Mouse (Mus musculus) embryonic facial prominence, embryonic 10.5 days (tissue): ENCODE data around the gene Pbx4. TPM values are rescaled to one million over a fixed set of nuclear protein-coding genes. Genes with fewer than 3 reads are reported as not detected.
A peak's percentile ranks its signal among the peaks of the same experiment; 100 is the strongest.

Experiments
- DNase-seq: peaks from one replicate; pipeline ENCODE4 v3.0.0-alpha.2; 2017; ENCODE audit warnings: low spot score
- H3K27ac ChIP-seq: fragments of 300-500 bp; sonication (generic); replicated peaks from 2 replicates; pipeline ENCODE4 v1.5.1; 2016; ENCODE audit warnings: mild to moderate bottlenecking
- H3K27me3 ChIP-seq: fragments of 300-500 bp; sonication (generic); replicated peaks from 2 replicates; pipeline ENCODE4 v1.6.1; 2016; ENCODE audit warnings: low read depth, mild to moderate bottlenecking; ENCODE audit not compliant: poor library complexity, severe bottlenecking
- H3K36me3 ChIP-seq: fragments of 300-500 bp; sonication (generic); replicated peaks from 2 replicates; pipeline ENCODE4 v1.6.1; 2016; ENCODE audit warnings: mild to moderate bottlenecking, moderate library complexity
- H3K4me1 ChIP-seq: fragments of 300-500 bp; sonication (generic); 2 replicates; pipeline ENCODE4 v1.6.1; 2016
- H3K4me3 ChIP-seq: fragments of 300-500 bp; sonication (generic); 2 replicates; pipeline ENCODE4 v1.5.1; 2016; ENCODE audit warnings: mild to moderate bottlenecking, moderate library complexity
- H3K9me3 ChIP-seq: fragments of 300-500 bp; sonication (generic); 2 replicates; pipeline ENCODE4 v1.6.1; 2016; ENCODE audit warnings: mild to moderate bottlenecking
- WGBS: fragments of 180-500 bp; shearing (Covaris S2); methylation state at CpG from one replicate; pipeline ENCODE4 v1.1.7; 2016; 5-methylcytosine and 5-hydroxymethylcytosine counted together
- polyA plus RNA-seq: library from polyadenylated mRNA; unstranded; fragments of >200 nt; fragmentation: Nextera tagmentation; extraction: Ambion mirVana; gene quantifications from 2 replicates; pipeline ENCODE4 v1.2.1, GENCODE M21; 2016

The Pbx4 gene
- polyA plus RNA-seq, 1 experiment from 2014 or later: 17.1 TPM

- H3K27me3 ChIP-seq: peaks cover 20% of the 10 kb centered on the region
- H3K9me3 ChIP-seq: no peaks in the 10 kb centered on the region
- peaks cover 80% of the 10 kb centered on the region for H3K36me3 ChIP-seq
- 72% methylated on average over 4 of the region's 4 CpGs for WGBS
- peaks cover 50% of the 10 kb centered on the region for H3K4me1 ChIP-seq
- DNase-seq: no peak
- no peak overlapping the region for H3K27ac ChIP-seq
- H3K4me3 ChIP-seq: no peak overlapping the region
Measured at GRCm38 (mm10) chr8:69895772-69896451, 63.6 kb downstream of the Pbx4 start.

GRCm38 (mm10) chr8:69897857-69898256 is 65.6 kb downstream of the Pbx4 start:
- Histone ChIP-seq H3K27me3 (0 out of 2 replicates have a peak, but pooled peaks cover under 1% of the 10 kb centered on the region), H3K27ac (no peak overlapping the region), H3K9me3 (no peaks in the 10 kb centered on the region), H3K36me3 (peaks cover 69% of the 10 kb centered on the region), H3K4me1 (peaks cover 57% of the 10 kb centered on the region), H3K4me3 (no peak overlapping the region)
- no peak for DNase-seq
- WGBS: 87% methylated on average over 6 of the region's 6 CpGs

GRCm38 (mm10) chr8:69899876-69900275 is 67.6 kb downstream of the Pbx4 start:
- peaks cover 49% of the 10 kb centered on the region for H3K36me3 ChIP-seq
- peaks cover 56% of the 10 kb centered on the region for H3K4me1 ChIP-seq
- no peak overlapping the region for H3K27ac ChIP-seq
- peak overlapping the region; percentile 72; the same call in 1 of the 2 replicates for H3K4me3 ChIP-seq
- no peak for DNase-seq
- H3K27me3 ChIP-seq: no peaks in the 10 kb centered on the region
- WGBS: 90% methylated on average over 2 of the region's 2 CpGs
- no peaks in the 10 kb centered on the region for H3K9me3 ChIP-seq

- peak overlapping the region; percentile 96 for H3K27ac ChIP-seq
- DNase-seq: peak; percentile 10
- no peaks in the 10 kb centered on the region for H3K9me3 ChIP-seq
- H3K4me1 ChIP-seq: peaks cover 48% of the 10 kb centered on the region
- WGBS: 22% methylated on average over 12 of the region's 12 CpGs
- peak overlapping the region; percentile 72 for H3K4me3 ChIP-seq
- H3K36me3 ChIP-seq: peaks cover 38% of the 10 kb centered on the region
- H3K27me3 ChIP-seq: no peaks in the 10 kb centered on the region
Measured at GRCm38 (mm10) chr8:69900895-69901451, 68.7 kb downstream of the Pbx4 start.

GRCm38 (mm10) chr8:69901484-69902162 is 69.3 kb downstream of the Pbx4 start:
- peak overlapping the region; percentile 96 for H3K27ac ChIP-seq
- H3K4me3 ChIP-seq: peak overlapping the region; percentile 72
- peak; percentile 98 for DNase-seq
- peaks cover 48% of the 10 kb centered on the region for H3K4me1 ChIP-seq
- H3K27me3 ChIP-seq: no peaks in the 10 kb centered on the region
- H3K36me3 ChIP-seq: peaks cover 32% of the 10 kb centered on the region
- WGBS: 2% methylated on average over 41 of the region's 41 CpGs
- H3K9me3 ChIP-seq: no peaks in the 10 kb centered on the region

- WGBS: 6% methylated on average over 89 of the region's 89 CpGs
- no peak for DNase-seq
- Histone ChIP-seq H3K4me1 (peaks cover 48% of the 10 kb centered on the region), H3K27me3 (no peaks in the 10 kb centered on the region), H3K36me3 (peaks cover 29% of the 10 kb centered on the region), H3K27ac (peak within 1 kb of the TSS; percentile 96), H3K4me3 (peak within 1 kb of the TSS; percentile 72), H3K9me3 (no peaks in the 10 kb centered on the region)
Measured at GRCm38 (mm10) chr8:69902163-69903062, 70.1 kb downstream of the Pbx4 start, which contains the start of the genes Tssk6, Ndufa13 and Yjefn3. Tssk6 (plus strand) TSS chr8:69902184. Ndufa13 (minus strand) TSS chr8:69902558. Yjefn3 (minus strand) TSS chr8:69902712.

GRCm38 (mm10) chr8:69903063-69903542 is 70.8 kb downstream of the Pbx4 start:
- under 1% methylated on average over 45 of the region's 45 CpGs for WGBS

GRCm38 (mm10) chr8:69904096-69904495 is 71.8 kb downstream of the Pbx4 start:
- H3K4me1 ChIP-seq: peaks cover 40% of the 10 kb centered on the region
- H3K27ac ChIP-seq: peak overlapping the region; percentile 19; the same call in 1 of the 2 replicates
- H3K36me3 ChIP-seq: peaks cover 29% of the 10 kb centered on the region
- DNase-seq: no peak
- H3K4me3 ChIP-seq: peak overlapping the region; percentile 72
- no peaks in the 10 kb centered on the region for H3K27me3 ChIP-seq
- 81% methylated on average over 8 of the region's 8 CpGs for WGBS
- no peaks in the 10 kb centered on the region for H3K9me3 ChIP-seq

More at GRCm38 (mm10) chr8:69903063-69903542, 70.8 kb downstream of the Pbx4 start:
- Histone ChIP-seq H3K4me1 (peaks cover 42% of the 10 kb centered on the region), H3K4me3 (peak overlapping the region; percentile 72), H3K27me3 (no peaks in the 10 kb centered on the region), H3K9me3 (no peaks in the 10 kb centered on the region), H3K27ac (peak overlapping the region; percentile 96), H3K36me3 (peaks cover 29% of the 10 kb centered on the region)
- DNase-seq: peak; percentile 100

- Histone ChIP-seq H3K4me1 (peaks cover 29% of the 10 kb centered on the region), H3K27ac (no peak overlapping the region), H3K27me3 (no peaks in the 10 kb centered on the region), H3K9me3 (no peaks in the 10 kb centered on the region), H3K36me3 (peaks cover 43% of the 10 kb centered on the region), H3K4me3 (no peak overlapping the region)
- WGBS: 90% methylated on average over 2 of the region's 2 CpGs
- no peak for DNase-seq
Measured at GRCm38 (mm10) chr8:69906260-69906659, 74.0 kb downstream of the Pbx4 start.

GRCm38 (mm10) chr8:69907106-69907505 is 74.8 kb downstream of the Pbx4 start:
- no peaks in the 10 kb centered on the region for H3K9me3 ChIP-seq
- no peak for DNase-seq
- H3K4me3 ChIP-seq: no peak overlapping the region
- WGBS: 87% methylated on average over 2 of the region's 2 CpGs
- no peak overlapping the region for H3K27ac ChIP-seq
- H3K27me3 ChIP-seq: no peaks in the 10 kb centered on the region
- peaks cover 52% of the 10 kb centered on the region for H3K36me3 ChIP-seq
- H3K4me1 ChIP-seq: peaks cover 23% of the 10 kb centered on the region

GRCm38 (mm10) chr8:69911917-69912316 is 79.6 kb downstream of the Pbx4 start:
- no peak overlapping the region for H3K4me3 ChIP-seq
- peaks cover 100% of the 10 kb centered on the region for H3K36me3 ChIP-seq
- 92% methylated on average over 13 of the region's 13 CpGs for WGBS
- no peak for DNase-seq
- H3K9me3 ChIP-seq: no peaks in the 10 kb centered on the region
- H3K27me3 ChIP-seq: no peaks in the 10 kb centered on the region
- no peak overlapping the region for H3K27ac ChIP-seq
- H3K4me1 ChIP-seq: no peaks in the 10 kb centered on the region
